Mouse (Mus musculus) bone marrow, adult 2 months (tissue): Measurements from ENCODE around the gene Grin2c. TPM values are rescaled to one million over a fixed set of nuclear protein-coding genes. Genes with fewer than 3 reads are reported as not detected.

Experiments used
- H3K27ac ChIP-seq: fragments of 200-500 bp; 2 replicates; pipeline ENCODE4 v1.5.1; 2012; ENCODE audit warnings: low read depth, mild to moderate bottlenecking, control low read depth, inconsistent platforms, low read length; ENCODE audit not compliant: control insufficient read depth, poor library complexity, insufficient read depth
- H3K4me1 ChIP-seq: fragments of 200-500 bp; 2 replicates; pipeline ENCODE4 v1.6.1; 2011; ENCODE audit warnings: low read length; ENCODE audit not compliant: control insufficient read depth, insufficient read depth
- H3K4me3 ChIP-seq: fragments of 200-500 bp; replicated peaks from 2 replicates; pipeline ENCODE3; 2011; ENCODE audit warnings: mild to moderate bottlenecking, low read depth, low read length, control low read depth; ENCODE audit not compliant: control insufficient read depth
- CTCF ChIP-seq: fragments of 200-500 bp; IDR thresholded peaks from 2 replicates; pipeline ENCODE4 v1.5.1; 2011; ENCODE audit warnings: low read length, control low read depth; ENCODE audit not compliant: control insufficient read depth, insufficient read depth
- POLR2A ChIP-seq: fragments of 200-500 bp; IDR thresholded peaks from 2 replicates; pipeline ENCODE4 v1.6.1; 2011; ENCODE audit warnings: low read depth, mild to moderate bottlenecking, control low read depth, low read length, borderline replicate concordance; ENCODE audit not compliant: control insufficient read depth
- WGBS: fragments of 180-500 bp; shearing (Covaris S2); methylation state at CpG from one replicate; pipeline ENCODE4 v1.1.7; 2018; 5-methylcytosine and 5-hydroxymethylcytosine counted together
- polyA plus RNA-seq: library from polyadenylated mRNA; stranded (reverse); fragments of >200 nt; gene quantifications from 2 replicates; pipeline ENCODE4 v1.2.4, GENCODE M21; 2011; ENCODE audit warnings: low replicate concordance; ENCODE audit not compliant: missing spikeins, insufficient read depth, insufficient read length

The Grin2c gene
- polyA plus RNA-seq, 1 experiment: not detected

GRCm38 (mm10) chr11:115297214-115297826, 30.3 kb upstream of the Grin2c start, which contains the start of gene Fads6:
Gene Fads6, minus strand, starts transcription at chr11:115297663.
- peaks cover 1% of the 10 kb centered on the region for H3K4me1 ChIP-seq
- WGBS: 1% methylated on average over 44 of the region's 44 CpGs
- no peak within 1 kb of the TSS for H3K27ac ChIP-seq
- TF ChIP-seq CTCF (peak; percentile 21; the same call in 1 of the 2 replicates), POLR2A (peak; percentile 27; the same call in 1 of the 2 replicates)
- H3K4me3 ChIP-seq: peak within 1 kb of the TSS; percentile 21

GRCm38 (mm10) chr11:115296471-115297210, 29.6 kb upstream of the Grin2c start:
- peaks cover 1% of the 10 kb centered on the region for H3K4me1 ChIP-seq
- no peak overlapping the region for H3K27ac ChIP-seq
- TF ChIP-seq POLR2A (no peak), CTCF (no peak)
- peak overlapping the region; percentile 21 for H3K4me3 ChIP-seq
- 59% methylated on average over 21 of the region's 21 CpGs for WGBS

DNA sequence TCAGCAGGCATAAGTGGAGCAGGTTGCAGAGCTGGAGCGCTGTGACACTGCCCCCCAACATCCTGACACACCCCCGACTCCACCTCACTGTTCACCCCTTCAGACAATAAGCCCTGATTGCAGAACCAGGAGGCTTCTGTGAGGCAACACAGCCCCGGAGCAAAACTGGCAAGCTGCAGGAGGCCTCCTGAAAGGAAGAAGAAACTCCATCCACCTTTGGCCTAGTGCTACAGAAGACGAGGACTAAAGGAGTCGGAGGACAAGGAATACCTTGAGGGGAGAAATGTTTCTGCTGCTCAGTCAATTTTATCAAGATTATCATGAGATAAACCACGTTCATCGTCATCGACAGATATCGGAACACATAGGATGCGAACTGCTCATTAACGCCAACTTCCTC, 28.9 kb upstream of the Grin2c start:
- 69% methylated on average over 11 of the region's 11 CpGs for WGBS
- H3K4me1 ChIP-seq: peaks cover 1% of the 10 kb centered on the region
- TF ChIP-seq POLR2A (no peak), CTCF (no peak)
- H3K4me3 ChIP-seq: no peak overlapping the region
- H3K27ac ChIP-seq: no peak overlapping the region

DNA sequence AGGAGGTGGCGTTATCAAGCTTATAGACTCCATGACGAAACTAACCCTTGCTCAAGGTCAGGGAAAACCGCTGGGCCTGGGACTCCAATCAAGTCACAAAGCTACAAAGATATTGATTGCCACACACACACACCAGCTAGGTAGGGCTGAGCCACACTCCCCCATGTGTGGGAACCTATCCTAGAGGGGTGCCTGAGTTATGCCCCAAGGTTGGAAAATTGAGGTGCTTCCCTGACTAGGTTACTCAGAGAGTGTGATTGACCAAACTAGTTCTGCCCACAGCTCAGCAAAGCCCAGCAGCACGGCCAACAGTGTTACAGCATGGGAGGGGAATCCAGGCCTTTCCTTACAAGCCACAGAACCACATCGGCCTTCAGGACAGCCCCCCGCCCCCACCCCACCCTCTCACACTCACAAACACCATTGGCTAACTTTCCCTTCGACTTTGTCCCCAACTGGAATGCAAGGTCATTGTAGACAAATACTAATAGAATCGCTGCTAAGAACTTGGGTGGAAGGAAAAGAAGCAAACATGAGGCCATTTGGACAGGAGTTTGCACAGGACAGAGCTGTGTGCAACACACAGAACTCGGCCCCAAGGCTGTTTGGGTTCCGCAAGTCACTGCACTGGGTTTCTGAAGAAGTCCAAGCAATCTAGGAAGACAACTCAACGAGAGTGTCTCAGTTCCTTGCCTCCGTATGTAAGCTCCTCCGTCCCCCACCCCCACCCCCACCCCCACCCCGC, 25.8 kb upstream of the Grin2c start:
- no peak for TF ChIP-seq POLR2A
- no peak for TF ChIP-seq CTCF
- Histone ChIP-seq H3K4me3 (no peak overlapping the region), H3K27ac (no peak overlapping the region), H3K4me1 (peaks cover 1% of the 10 kb centered on the region)
- 60% methylated on average over 14 of the region's 14 CpGs for WGBS

DNA sequence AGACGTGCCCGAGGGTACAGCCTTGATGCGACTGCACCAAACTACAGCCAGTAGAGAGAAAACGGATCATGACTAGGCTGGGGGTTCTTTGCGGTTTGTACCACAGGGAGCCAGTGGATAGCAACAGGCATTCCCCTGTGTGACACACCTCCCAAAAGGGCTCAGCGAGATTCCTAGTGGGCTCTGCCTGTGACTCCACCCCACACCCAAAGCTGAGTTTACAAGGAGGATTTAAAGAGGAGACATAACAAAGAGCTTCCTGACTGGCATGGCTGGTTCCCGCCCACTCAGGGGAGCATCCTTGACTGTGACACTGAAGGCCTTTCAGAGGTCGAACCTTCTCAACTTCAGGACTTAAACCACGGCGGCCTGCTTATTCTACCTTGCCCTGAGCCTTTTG, 24.5 kb upstream of the Grin2c start:
- 83% methylated on average over 10 of the region's 10 CpGs for WGBS
- Histone ChIP-seq H3K4me3 (no peak overlapping the region), H3K4me1 (no peaks in the 10 kb centered on the region; the same call in 1 of the 2 replicates), H3K27ac (no peak overlapping the region)
- no peak for TF ChIP-seq POLR2A
- TF ChIP-seq CTCF: no peak

DNA sequence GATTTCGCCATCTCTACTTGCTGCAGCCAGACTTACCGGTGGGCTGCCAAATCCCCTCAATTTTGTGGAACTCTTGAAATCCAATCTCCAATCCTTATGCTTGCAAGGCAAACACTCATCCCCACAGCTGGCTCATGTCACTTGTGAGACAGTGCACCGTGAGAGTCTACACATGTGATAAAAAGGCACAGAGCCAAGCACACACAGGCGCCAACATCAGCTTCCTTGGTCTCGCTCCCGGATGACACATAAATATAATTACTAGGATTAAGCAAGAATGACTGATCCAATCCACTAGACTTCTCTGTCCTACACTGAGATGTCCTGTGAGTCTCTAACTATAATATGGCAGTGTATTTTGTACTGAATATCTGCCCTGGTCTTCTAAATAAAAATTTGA, 23.9 kb upstream of the Grin2c start:
- no peak overlapping the region for H3K4me3 ChIP-seq
- peaks cover 3% of the 10 kb centered on the region; the same call in 1 of the 2 replicates for H3K4me1 ChIP-seq
- 55% methylated on average over 6 of the region's 6 CpGs for WGBS
- TF ChIP-seq POLR2A (no peak), CTCF (no peak)
- no peak overlapping the region for H3K27ac ChIP-seq

DNA sequence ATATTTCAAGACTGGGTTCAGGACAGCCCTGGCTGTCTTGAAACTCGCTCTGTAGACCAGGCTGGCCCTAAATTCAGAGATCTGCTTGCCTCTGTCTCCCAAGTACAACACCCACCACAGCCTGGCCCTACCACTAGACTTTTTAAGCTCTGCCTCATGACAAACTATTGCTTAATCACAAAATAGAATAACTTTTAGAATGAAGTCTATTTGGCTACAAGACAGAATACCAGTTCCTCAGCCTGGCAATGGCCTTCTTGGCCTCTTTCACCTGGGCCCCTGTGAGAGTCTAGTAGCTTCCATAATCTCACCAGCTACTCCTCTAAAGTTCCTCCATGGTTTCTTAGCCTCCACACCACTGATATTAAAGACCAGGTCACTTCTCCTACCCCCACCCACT, 23.3 kb upstream of the Grin2c start:
- WGBS: 59% methylated on average over 1 of the region's 1 CpGs
- TF ChIP-seq CTCF: no peak
- no peak for TF ChIP-seq POLR2A
- no peak overlapping the region for H3K27ac ChIP-seq
- H3K4me3 ChIP-seq: no peak overlapping the region
- H3K4me1 ChIP-seq: peaks cover 3% of the 10 kb centered on the region; the same call in 1 of the 2 replicates

DNA sequence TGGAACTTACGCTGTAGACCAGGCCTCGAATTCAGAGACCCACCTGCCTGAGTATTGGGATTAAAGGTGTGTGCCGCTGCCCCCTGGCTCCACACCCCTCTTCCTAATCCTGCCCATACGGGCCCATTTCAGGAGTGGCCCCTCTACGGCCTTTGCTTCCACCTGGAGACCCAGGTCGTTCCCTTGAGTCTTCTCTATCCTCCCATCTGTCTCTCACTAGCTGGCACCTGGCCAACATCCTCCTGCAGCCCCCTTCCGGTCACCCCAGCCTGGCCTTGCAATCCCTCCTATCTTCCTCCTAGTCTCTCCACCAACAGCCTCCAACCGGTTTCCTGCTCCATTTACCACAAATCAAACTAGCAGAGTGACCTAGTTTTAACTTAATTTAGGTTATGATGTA, 22.8 kb upstream of the Grin2c start:
- 61% methylated on average over 8 of the region's 8 CpGs for WGBS
- TF ChIP-seq CTCF (no peak), POLR2A (no peak)
- Histone ChIP-seq H3K4me3 (no peak overlapping the region), H3K4me1 (peaks cover 3% of the 10 kb centered on the region; the same call in 1 of the 2 replicates), H3K27ac (no peak overlapping the region)
